Mouse (Mus musculus) CD4-positive, CD25-positive, alpha-beta regulatory T cell, adult 2 months (primary cell): ENCODE measurements around the gene T2.
"Not testable (repeated sequence)": the region's sequence is repeated elsewhere in the genome, so short reads cannot be mapped to it uniquely, and the experiment has no call there.

Source experiments
- DNase-seq: peaks from one replicate; pipeline ENCODE4 v3.0.0-alpha.2; 2012; ENCODE audit warnings: low read depth, low spot score

The T2 gene

GRCm38 (mm10) chr17:8367514-8368480 is 12.0 kb downstream of the T2 start:
- no peak for DNase-seq

GRCm38 (mm10) chr17:8368570-8368969 is 12.8 kb downstream of the T2 start:
- DNase-seq, result no peak

GRCm38 (mm10) chr17:8369171-8369570 is 13.4 kb downstream of the T2 start:
- no peak for DNase-seq

DNA sequence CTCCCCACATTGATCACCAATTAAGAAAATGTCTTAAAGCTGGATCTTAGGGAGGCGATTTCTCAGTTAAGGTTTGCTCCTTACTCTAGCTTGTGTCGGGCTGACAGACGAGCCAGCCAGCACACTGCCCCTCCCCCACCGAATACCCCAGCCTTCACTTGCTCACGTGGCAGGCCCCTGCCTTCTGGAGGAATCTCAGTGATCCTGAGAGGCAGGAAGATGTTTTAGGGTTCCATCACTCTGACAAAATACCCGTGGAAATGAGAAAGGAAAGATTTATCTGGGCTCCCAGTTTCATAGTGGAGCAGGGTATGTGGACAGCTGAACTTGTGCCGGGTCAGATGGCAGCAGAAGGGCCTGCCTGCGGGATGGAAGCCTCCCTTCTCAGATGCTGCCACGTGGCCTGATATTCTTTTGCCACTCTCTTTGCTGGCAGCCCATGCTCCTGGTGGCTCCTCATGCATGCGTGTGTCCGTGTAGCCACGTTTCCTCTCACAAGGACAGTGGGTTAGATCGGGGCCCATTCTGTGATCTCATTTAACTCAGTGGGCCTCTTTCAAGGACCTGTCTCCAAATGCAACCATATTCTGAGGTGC is 14.9 kb downstream of the T2 start:
- DNase-seq, result no peak

DNA sequence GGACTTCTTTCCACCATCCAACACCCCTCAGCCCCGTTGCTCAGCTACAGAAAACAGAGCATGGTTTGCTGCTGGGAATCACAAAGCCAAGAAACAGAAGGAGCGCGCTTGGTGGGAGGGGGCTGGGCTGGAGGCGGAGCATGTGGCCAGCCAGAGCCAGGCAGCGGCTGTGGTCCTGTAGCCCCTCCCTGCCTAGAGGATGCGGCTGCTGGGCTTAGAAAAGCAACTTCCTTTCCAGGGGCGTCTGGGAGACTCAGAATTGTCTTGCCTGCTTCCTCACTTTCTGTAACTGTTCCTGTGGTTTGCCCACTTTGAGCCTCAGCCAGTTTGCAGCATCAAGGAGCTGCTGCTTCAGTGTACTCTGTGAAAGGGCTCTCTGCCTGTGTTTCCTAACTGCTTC is 16.0 kb downstream of the T2 start:
- DNase-seq, result peak; percentile 74

DNA sequence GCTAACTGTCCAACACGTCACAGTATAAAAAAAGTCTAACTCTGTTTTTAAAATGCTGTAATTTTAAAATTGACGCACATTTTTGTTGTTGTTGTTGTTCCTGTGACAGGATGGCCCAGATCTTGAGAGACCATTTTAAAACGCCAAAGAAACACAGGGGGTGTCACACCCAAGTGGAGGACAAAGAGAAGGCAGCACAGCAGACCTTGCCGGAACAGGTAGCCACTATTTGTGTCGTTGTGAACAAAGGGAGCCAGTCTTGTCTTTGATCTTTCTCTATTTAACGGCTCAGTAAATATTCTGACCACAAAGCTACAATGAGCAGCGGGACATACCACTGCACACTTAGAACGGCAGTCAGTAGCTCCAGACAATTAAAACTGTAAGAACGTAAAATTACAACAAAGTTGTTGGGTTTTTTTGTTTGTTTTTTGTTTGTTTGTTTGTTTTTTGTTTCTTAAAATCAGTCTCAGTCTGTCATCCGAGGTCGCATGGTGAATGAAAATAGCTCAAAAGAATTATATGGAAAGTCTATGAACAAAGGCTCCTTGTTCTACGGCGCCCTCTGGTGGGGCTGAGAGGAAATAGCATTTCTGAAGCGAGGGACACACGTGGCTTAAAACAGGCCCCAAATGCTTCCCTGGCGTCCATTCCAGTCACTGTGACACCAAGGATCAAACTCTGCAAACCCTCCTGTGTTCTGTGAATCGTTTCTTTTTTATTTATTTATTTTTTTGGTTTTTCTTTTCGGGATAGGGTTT is 16.7 kb downstream of the T2 start:
- DNase-seq, result peak; percentile 85

- no peak for DNase-seq
Measured at GRCm38 (mm10) chr17:8377298-8377697, 21.5 kb downstream of the T2 start.

DNA sequence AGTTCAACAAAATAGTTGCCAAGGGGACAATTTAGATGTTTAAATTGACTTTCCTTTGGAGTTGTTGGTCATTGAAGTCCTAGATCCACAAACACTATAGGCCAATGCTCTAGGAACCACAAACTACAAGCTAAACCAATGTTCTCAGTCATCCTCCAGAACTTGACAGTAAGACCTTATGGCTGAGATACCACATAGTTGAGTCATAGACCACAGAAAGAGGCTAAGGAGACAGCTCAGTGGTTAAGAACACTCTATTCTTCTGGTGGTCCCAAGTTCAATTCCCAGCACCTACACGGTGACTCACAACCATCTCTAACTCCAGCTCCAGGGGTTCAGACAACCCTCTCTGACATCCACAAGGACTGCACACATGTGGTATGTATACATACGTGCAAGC is 29.6 kb downstream of the T2 start:
- no peak for DNase-seq

DNA sequence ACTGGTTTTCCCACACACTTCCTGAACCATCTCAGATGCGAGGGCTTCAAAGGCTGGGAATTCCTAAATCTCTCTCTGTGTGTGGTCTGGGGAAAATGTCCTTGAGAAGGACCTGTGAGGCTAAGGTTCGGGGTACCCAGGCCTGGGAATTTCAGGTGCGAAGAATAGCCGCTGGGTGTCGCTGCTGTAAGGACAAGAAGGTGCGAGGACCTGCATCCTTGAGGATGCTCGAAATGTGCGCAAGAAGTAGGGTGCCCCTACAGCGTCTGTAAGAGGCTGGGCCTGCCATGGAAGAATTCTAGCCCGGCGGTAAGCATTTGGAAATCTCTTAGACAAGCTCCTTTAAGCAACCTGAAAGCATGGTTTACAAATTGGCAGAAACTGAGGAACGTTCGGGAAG is 32.7 kb downstream of the T2 start:
- DNase-seq, result peak; percentile 71

DNA sequence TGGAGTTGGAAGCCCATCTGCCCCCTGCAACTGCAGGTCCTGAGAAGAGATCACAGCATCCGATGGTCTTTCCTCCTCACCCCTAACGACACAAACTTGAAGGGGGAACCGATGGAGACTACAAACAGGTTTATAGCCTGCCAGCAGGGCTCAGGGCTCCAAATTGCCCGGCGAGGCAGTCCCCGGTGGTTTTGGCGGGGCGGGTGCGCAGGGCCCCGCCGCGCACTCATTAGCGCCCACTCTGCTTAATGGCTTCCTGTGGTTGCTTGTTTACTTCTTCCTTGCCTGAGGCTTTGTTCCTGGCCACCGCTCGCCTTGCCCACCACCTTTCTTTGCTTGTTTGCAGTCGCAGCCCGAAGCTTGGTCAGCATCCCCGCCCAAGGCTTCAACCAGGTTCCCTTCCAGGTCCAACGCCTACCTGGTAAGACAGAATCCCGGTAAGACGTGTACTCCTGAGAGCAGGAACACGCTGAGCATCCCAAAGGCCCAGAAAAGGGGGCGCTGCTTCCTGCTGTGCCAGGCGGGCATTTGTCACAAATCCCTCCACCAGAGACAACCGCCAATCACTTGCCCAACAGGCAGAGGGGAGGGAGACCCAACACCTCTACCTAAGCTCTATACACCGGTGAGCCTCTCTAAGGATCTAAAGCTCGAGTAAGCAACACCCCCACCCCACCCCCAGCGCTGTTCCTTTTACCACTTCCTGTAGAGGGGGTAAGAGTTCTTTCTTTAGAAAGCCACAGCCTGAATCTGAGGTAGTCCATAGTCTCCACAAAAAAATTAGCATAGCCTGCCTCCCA is 33.4 kb downstream of the T2 start:
- peak; percentile 71 for DNase-seq

- DNase-seq, result no peak
Measured at GRCm38 (mm10) chr17:8389790-8390095, 34.0 kb downstream of the T2 start.

DNA sequence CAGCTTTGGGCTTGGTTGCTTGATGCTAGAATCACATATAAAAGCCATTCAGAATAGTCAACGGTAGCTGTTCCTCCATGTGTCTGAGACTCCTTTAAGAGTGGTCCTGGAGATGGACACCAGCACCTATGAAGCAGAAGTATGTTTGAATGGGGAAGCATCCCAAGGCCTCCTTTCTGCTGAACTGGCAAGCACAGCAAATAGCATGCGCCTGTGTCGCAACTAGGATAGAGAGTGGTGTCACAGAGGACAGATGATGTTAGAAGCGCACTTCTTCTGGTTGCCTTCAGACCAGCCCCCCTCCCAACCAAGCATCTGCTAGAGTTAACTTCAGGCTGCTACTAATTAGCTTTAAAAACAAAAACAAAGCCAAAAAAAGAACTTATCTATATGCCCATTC is 34.7 kb downstream of the T2 start:
- no peak for DNase-seq

- DNase-seq, result no peak
Measured at GRCm38 (mm10) chr17:8396371-8396770, 40.6 kb downstream of the T2 start.

- DNase-seq, result no peak
Measured at GRCm38 (mm10) chr17:8397946-8398345, 42.2 kb downstream of the T2 start.

- not testable (repeated sequence) for DNase-seq
Measured at GRCm38 (mm10) chr17:8403932-8404331, 48.1 kb downstream of the T2 start.

GRCm38 (mm10) chr17:8406285-8406684 is 50.5 kb downstream of the T2 start:
- no peak for DNase-seq

DNA sequence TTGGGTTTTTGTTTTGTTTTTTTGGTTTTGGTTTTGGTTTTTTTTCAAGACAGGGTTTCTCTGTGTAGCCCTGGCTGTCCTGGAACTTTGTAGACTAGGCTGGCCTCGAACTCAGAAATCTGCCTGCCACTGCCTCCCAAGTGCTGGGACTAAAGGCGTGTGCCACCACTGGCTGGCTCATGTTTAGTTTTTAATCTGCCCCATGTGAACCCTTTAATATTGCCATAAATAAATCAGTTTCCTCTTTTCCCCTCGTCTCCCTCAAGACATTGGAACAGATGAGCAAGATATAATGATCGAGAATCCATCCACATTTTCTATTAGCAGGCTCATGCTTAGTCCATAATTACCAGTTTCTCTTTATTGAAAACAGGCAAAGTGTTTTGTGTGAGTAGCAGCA is 52.2 kb downstream of the T2 start:
- DNase-seq, result not testable (repeated sequence)

- DNase-seq, result no peak
Measured at GRCm38 (mm10) chr17:8408589-8409295, 53.0 kb downstream of the T2 start.

GRCm38 (mm10) chr17:8410330-8410729 is 54.5 kb downstream of the T2 start:
- no peak for DNase-seq

GRCm38 (mm10) chr17:8413656-8414055 is 57.9 kb downstream of the T2 start:
- no peak for DNase-seq

- DNase-seq, result no peak
Measured at GRCm38 (mm10) chr17:8415533-8415932, 59.7 kb downstream of the T2 start.
